Mouse (Mus musculus) intestine, embryonic 14.5 days (tissue): ENCODE data around the gene Nacc2. TPM values are rescaled to one million over a fixed set of nuclear protein-coding genes. Genes with fewer than 3 reads are reported as not detected.

ENCODE experiments used
- ATAC-seq: fragments of 200-750 bp; cut with Nextera tagmentation; replicated peaks from 2 replicates; pipeline ENCODE4 v1.8.0; 2017; ENCODE audit warnings: low read depth, moderate number of reproducible peaks, moderate TSS enrichment, moderate library complexity; ENCODE audit not compliant: low FRiP score, low TSS enrichment
- DNase-seq: peaks from one replicate; pipeline ENCODE4 v3.0.0-alpha.2; 2018; ENCODE audit warnings: low spot score
- H3K27ac ChIP-seq: fragments of 300-500 bp; sonication (generic); 2 replicates; pipeline ENCODE4 v1.5.1; 2014; ENCODE audit warnings: low read depth, mild to moderate bottlenecking, control low read depth
- H3K27me3 ChIP-seq: fragments of 300-500 bp; sonication (generic); replicated peaks from 2 replicates; pipeline ENCODE4 v1.6.1; 2014; ENCODE audit warnings: low read length, control low read depth; ENCODE audit not compliant: control insufficient read depth, insufficient read depth
- H3K36me3 ChIP-seq: fragments of 300-500 bp; sonication (generic); 2 replicates; pipeline ENCODE4 v1.6.1; 2014; ENCODE audit warnings: low read length, control low read depth; ENCODE audit not compliant: control insufficient read depth, insufficient read depth
- H3K4me1 ChIP-seq: fragments of 300-500 bp; sonication (generic); replicated peaks from 2 replicates; pipeline ENCODE4 v1.6.1; 2014; ENCODE audit warnings: low read length, control low read depth, mixed read lengths; ENCODE audit not compliant: control insufficient read depth, insufficient read depth
- H3K4me2 ChIP-seq: fragments of 300-500 bp; sonication (generic); 2 replicates; pipeline ENCODE4 v1.6.1; 2014; ENCODE audit warnings: low read length
- H3K4me3 ChIP-seq: fragments of 300-500 bp; sonication (generic); 2 replicates; pipeline ENCODE4 v1.5.1; 2014; ENCODE audit warnings: low read depth, low read length, control low read depth, mixed read lengths
- H3K9ac ChIP-seq: fragments of 300-500 bp; sonication (generic); 2 replicates; pipeline ENCODE4 v1.6.1; 2014; ENCODE audit warnings: mild to moderate bottlenecking, low read length
- H3K9me3 ChIP-seq: fragments of 300-500 bp; sonication (generic); 2 replicates; pipeline ENCODE4 v1.6.1; 2016; ENCODE audit warnings: low read length, control low read depth; ENCODE audit not compliant: control insufficient read depth
- whole genome bisulfite sequencing: fragments of 180-500 bp; shearing (Covaris S2); extraction: QIAGEN DNeasy Blood & Tissue Kit; methylation state at CpG from one replicate; pipeline ENCODE4 v1.1.7; 2014; 5-methylcytosine and 5-hydroxymethylcytosine counted together
- polyA plus RNA-seq: library from polyadenylated mRNA; unstranded; fragments of >200 nt; fragmentation: Nextera tagmentation; extraction: Ambion mirVana; gene quantifications from 2 replicates; pipeline ENCODE4 v1.2.1, GENCODE M21; 2014

Gene Nacc2
- polyA plus RNA-seq, 1 experiment from 2014 or later, result 13.2 TPM

GRCm38 (mm10) chr2:26154586-26154985, 31.6 kb upstream of the Nacc2 start:
- Histone ChIP-seq H3K27me3 (no peaks in the 10 kb centered on the region), H3K4me3 (no peak overlapping the region), H3K9ac (no peak overlapping the region), H3K4me2 (no peak overlapping the region), H3K4me1 (no peaks in the 10 kb centered on the region), H3K27ac (no peak overlapping the region), H3K9me3 (no peaks in the 10 kb centered on the region), H3K36me3 (no peaks in the 10 kb centered on the region)
- ATAC-seq (no peak), DNase-seq (no peak)
- WGBS, result 66% methylated on average over 5 of the region's 5 CpGs

- WGBS, result 19% methylated on average over 4 of the region's 4 CpGs
- no peak overlapping the region for H3K27ac ChIP-seq
- H3K4me1 ChIP-seq, result no peaks in the 10 kb centered on the region
- ATAC-seq, result peak; percentile 30; the same call in 1 of the 2 replicates
- H3K4me2 ChIP-seq, result no peak overlapping the region
- no peak overlapping the region for H3K9ac ChIP-seq
- H3K27me3 ChIP-seq, result no peaks in the 10 kb centered on the region
- no peaks in the 10 kb centered on the region for H3K36me3 ChIP-seq
- H3K9me3 ChIP-seq, result no peaks in the 10 kb centered on the region
- H3K4me3 ChIP-seq, result no peak overlapping the region
- DNase-seq, result peak; percentile 62
Observed at GRCm38 (mm10) chr2:26153909-26154340, 30.9 kb upstream of the Nacc2 start.

- Histone ChIP-seq H3K4me2 (no peak overlapping the region), H3K27ac (no peak overlapping the region), H3K9ac (no peak overlapping the region), H3K36me3 (no peaks in the 10 kb centered on the region), H3K27me3 (no peaks in the 10 kb centered on the region), H3K4me3 (no peak overlapping the region), H3K4me1 (no peaks in the 10 kb centered on the region), H3K9me3 (no peaks in the 10 kb centered on the region)
- 21% methylated on average over 4 of the region's 4 CpGs for WGBS
- DNase-seq (peak; percentile 63), ATAC-seq (peak; percentile 62; the same call in 1 of the 2 replicates)
Observed at GRCm38 (mm10) chr2:26153295-26153694, 30.3 kb upstream of the Nacc2 start.

GRCm38 (mm10) chr2:26147706-26148370, 24.8 kb upstream of the Nacc2 start:
- no peaks in the 10 kb centered on the region for H3K9me3 ChIP-seq
- ATAC-seq (no peak), DNase-seq (no peak)
- no peak overlapping the region for H3K4me3 ChIP-seq
- H3K4me1 ChIP-seq, result no peaks in the 10 kb centered on the region
- no peak overlapping the region for H3K4me2 ChIP-seq
- no peaks in the 10 kb centered on the region for H3K36me3 ChIP-seq
- no peaks in the 10 kb centered on the region for H3K27me3 ChIP-seq
- no peak overlapping the region for H3K9ac ChIP-seq
- 47% methylated on average over 7 of the region's 7 CpGs for WGBS
- no peak overlapping the region for H3K27ac ChIP-seq

DNA sequence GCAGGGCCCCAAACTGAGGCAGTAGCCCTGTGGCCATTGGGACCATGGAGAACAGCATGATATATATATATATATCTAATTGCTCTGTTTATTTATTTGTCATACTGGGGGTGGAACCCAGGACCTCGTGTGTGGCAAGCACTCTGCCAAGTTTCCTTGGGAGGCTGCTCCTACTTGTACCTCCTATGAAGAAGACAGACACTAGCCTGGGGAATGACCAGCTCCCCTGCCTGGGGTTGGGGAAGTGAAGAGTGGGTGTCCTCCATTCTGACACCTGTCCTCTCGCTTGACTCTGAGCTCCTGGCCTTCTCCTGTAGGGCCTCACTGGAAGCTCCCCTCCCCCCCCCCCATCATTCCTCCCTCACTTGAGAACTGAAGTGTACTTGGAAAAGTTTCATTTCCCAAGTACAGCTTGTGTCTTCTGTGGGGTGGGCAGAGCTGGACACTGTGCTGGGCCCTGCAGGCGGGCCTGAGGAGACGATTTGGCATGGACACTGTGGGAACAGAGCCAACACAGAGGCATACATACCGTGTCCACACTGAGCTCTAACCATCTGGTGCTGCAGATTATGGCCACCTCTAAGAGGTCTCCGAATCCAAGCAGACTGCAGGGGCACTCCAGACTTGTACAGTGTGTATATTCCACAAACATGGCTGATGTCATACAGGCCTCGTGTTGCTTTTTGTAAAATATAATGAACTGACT, 23.5 kb upstream of the Nacc2 start:
- Histone ChIP-seq H3K27ac (no peak overlapping the region), H3K4me1 (no peaks in the 10 kb centered on the region), H3K4me3 (no peak overlapping the region), H3K27me3 (no peaks in the 10 kb centered on the region), H3K9ac (no peak overlapping the region), H3K4me2 (no peak overlapping the region), H3K9me3 (no peaks in the 10 kb centered on the region), H3K36me3 (no peaks in the 10 kb centered on the region)
- no peak for DNase-seq
- ATAC-seq, result no peak
- WGBS, result 53% methylated on average over 7 of the region's 7 CpGs

DNA sequence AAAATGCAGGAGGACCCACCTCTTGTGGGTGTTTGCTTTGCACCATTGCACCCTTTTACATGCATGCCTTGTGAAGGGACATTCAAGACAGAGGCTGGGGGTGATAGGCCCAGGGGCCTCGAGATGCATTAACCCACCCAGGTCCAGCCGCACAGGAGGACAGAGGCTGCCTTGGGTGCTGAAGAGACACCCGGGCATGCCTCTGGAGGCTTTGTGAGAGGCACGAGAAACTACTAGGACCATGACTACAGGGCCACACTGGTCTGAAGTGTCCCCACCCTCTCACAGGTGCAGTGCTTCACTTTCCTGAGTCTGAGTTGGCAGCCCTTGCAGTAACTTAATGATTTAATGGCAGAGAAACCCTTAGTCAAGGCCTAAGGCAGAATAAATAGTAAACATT, 22.1 kb upstream of the Nacc2 start:
- H3K4me1 ChIP-seq, result peaks cover 6% of the 10 kb centered on the region; the same call in 1 of the 2 replicates
- H3K27ac ChIP-seq, result no peak overlapping the region
- WGBS, result 78% methylated on average over 4 of the region's 4 CpGs
- no peak overlapping the region for H3K9ac ChIP-seq
- H3K36me3 ChIP-seq, result no peaks in the 10 kb centered on the region
- H3K4me2 ChIP-seq, result no peak overlapping the region
- no peak for DNase-seq
- no peak overlapping the region for H3K4me3 ChIP-seq
- no peaks in the 10 kb centered on the region for H3K9me3 ChIP-seq
- H3K27me3 ChIP-seq, result no peaks in the 10 kb centered on the region
- no peak for ATAC-seq

GRCm38 (mm10) chr2:26144331-26144730, 21.3 kb upstream of the Nacc2 start:
- WGBS, result 30% methylated on average over 4 of the region's 4 CpGs
- Histone ChIP-seq H3K9me3 (no peaks in the 10 kb centered on the region), H3K27me3 (no peaks in the 10 kb centered on the region), H3K4me1 (peaks cover 9% of the 10 kb centered on the region; the same call in 1 of the 2 replicates), H3K4me3 (no peak overlapping the region), H3K9ac (no peak overlapping the region), H3K27ac (no peak overlapping the region), H3K36me3 (no peaks in the 10 kb centered on the region), H3K4me2 (no peak overlapping the region)
- DNase-seq (no peak), ATAC-seq (no peak)

- ATAC-seq, result no peak
- Histone ChIP-seq H3K9me3 (no peaks in the 10 kb centered on the region), H3K27ac (no peak overlapping the region), H3K4me2 (no peak overlapping the region), H3K4me1 (peaks cover 16% of the 10 kb centered on the region), H3K27me3 (no peaks in the 10 kb centered on the region), H3K36me3 (peaks cover under 1% of the 10 kb centered on the region; the same call in 1 of the 2 replicates), H3K9ac (no peak overlapping the region), H3K4me3 (no peak overlapping the region)
- WGBS, result 70% methylated on average over 2 of the region's 2 CpGs
- DNase-seq, result no peak
Observed at GRCm38 (mm10) chr2:26143556-26143955, 20.5 kb upstream of the Nacc2 start.
